Mouse (Mus musculus): ENCODE results near the gene Fam198a. TPM values are rescaled to one million over a fixed set of nuclear protein-coding genes. Genes with fewer than 3 reads are reported as not detected.

The Fam198a gene
- polyA plus RNA-seq, 1 experiment from 2014 or later = 1.7 TPM

DNA sequence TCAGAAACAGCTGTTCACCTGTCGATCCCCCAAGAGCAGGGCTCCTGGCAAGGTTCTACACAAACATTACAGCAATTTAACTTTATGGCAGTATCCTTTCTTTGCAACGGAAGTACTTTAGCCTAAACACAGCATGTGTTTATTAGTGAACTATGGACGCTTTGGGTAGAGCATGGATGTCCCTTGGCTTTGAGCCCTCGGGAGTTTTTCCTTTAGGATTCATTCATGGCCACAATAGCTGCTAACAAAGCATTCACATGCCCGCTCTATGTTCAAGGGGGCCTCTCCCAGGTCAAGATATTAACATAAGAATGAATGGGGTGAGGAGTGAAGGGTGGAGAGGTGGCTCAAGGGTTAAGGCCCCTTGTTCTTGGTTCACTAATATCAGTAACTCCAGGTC lies 38.7 kb downstream of the Fam198a start:
- Histone ChIP-seq H3K9ac (no peak overlapping the region), H3K27me3 (replicated peaks) (no peaks in the 10 kb centered on the region), H3K9me3 (no peaks in the 10 kb centered on the region), H3K4me2 (no peak overlapping the region), H3K27ac (no peak overlapping the region), H3K4me1 (peaks cover 17% of the 10 kb centered on the region), H3K4me3 (no peak overlapping the region), H3K36me3 (replicated peaks) (no peaks in the 10 kb centered on the region)
- 20% methylated on average over 5 of the region's 5 CpGs for WGBS
- no peak for ATAC-seq (replicated peaks)

DNA sequence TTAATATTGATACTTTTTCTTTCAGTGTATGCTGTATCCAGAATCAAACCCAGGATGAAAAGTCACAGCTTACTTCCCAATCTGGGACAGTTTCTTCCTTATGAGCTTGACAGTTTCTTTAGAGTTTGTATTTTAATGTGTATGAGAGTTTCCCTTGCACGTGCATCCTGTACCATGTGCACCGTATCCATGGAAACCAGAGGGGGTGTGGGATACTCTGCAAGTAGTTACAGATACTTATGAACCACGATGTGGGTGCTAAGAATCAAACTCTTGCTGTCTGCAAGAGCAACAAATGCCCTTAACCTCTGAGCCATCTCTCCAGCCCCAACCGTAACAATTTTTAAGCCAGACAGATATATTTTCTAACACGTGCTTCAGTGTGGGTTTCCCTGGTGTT lies 40.3 kb downstream of the Fam198a start:
- H3K9me3 ChIP-seq = no peaks in the 10 kb centered on the region
- ATAC-seq (replicated peaks) = no peak
- no peak overlapping the region for H3K27ac ChIP-seq
- no peak overlapping the region for H3K4me2 ChIP-seq
- H3K9ac ChIP-seq = no peak overlapping the region
- no peaks in the 10 kb centered on the region for H3K36me3 ChIP-seq (replicated peaks)
- H3K27me3 ChIP-seq (replicated peaks) = no peaks in the 10 kb centered on the region
- WGBS = 70% methylated on average over 5 of the region's 5 CpGs
- H3K4me3 ChIP-seq = no peak overlapping the region
- peaks cover 22% of the 10 kb centered on the region for H3K4me1 ChIP-seq

DNA sequence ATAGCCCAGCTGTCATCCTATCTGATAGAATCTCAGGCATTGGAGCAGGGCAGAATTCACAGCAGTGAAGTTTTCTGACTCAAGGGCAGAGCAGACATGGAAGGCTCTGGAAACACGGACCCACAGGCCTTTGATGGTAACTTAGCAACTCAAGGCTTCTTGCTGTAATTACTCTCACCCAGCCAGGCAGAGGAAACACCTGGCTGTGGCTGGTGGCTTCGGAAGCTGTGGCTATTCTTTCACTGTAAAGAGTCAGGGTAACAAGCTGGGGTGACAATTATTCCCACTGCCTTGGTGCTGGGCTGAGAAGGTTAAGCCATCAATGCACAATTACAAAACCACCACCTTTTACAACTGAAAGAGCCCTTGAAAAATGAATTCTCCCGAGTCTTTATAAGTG lies 42.3 kb downstream of the Fam198a start:
- no peak overlapping the region for H3K9ac ChIP-seq
- ATAC-seq (replicated peaks) = no peak
- H3K36me3 ChIP-seq (replicated peaks) = no peaks in the 10 kb centered on the region
- H3K4me2 ChIP-seq = no peak overlapping the region
- no peaks in the 10 kb centered on the region for H3K27me3 ChIP-seq (replicated peaks)
- H3K9me3 ChIP-seq = no peaks in the 10 kb centered on the region
- peaks cover 22% of the 10 kb centered on the region for H3K4me1 ChIP-seq
- H3K27ac ChIP-seq = no peak overlapping the region
- 73% methylated on average over 3 of the region's 3 CpGs for WGBS
- no peak overlapping the region for H3K4me3 ChIP-seq

DNA sequence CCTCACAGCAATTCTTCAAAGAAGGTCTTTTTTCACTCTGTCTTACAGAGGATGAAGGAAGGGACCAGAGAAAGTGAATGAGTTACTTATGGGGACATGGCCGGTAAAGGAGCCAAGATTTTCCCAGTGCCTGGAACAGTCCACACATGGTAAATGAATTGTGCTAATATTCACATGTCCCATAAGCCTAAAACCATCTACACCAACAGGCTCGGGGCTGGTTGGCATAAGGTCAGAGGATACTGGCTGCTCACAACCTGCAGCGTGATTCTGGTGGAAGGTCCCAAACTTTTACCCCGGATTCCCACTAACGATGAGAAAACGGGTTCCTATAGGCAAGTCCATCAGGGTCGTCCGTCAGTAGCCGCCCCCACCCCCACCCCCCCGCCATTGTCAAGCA lies 44.3 kb downstream of the Fam198a start:
- peak overlapping the region; percentile 72 for H3K4me2 ChIP-seq
- peak overlapping the region; percentile 68 for H3K9ac ChIP-seq
- H3K9me3 ChIP-seq = no peaks in the 10 kb centered on the region
- H3K27ac ChIP-seq = no peak overlapping the region
- WGBS = 18% methylated on average over 10 of the region's 10 CpGs
- peaks cover 22% of the 10 kb centered on the region for H3K4me1 ChIP-seq
- peak; percentile 5; the same call in 1 of the 2 replicates for ATAC-seq (replicated peaks)
- H3K27me3 ChIP-seq (replicated peaks) = no peaks in the 10 kb centered on the region
- no peaks in the 10 kb centered on the region for H3K36me3 ChIP-seq (replicated peaks)
- peak overlapping the region; percentile 57 for H3K4me3 ChIP-seq

DNA sequence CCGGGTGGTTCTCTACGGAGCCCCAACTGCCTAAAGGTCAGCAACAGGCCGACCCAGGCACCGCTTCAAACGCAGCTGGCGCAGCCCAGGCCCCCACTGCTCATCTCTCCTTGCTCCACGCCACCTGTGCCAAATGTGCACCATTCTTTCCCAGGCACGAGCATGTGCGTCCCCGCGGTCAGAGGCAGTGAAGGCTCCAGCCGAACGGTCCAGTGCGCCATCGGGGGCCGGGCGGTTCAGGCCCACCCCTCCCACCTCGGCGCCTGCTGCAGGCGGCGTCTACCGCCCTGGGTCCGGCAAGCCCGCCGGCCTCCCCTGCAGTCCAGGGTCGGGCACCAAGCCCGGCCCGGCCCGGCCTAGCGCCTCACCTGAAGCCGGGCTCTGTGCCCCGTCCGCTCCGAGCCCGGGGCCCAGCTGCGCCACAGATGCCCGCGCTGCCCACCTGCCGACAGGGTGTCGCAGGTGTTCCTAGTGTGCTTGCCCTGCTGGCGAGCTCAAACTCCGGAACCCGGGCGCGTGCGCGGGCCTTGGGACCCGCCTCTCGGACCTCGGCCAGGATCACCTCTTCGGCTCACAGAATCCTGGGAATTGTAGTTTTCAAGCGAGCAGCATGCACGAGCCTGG lies 44.8 kb downstream of the Fam198a start:
- Histone ChIP-seq H3K4me3 (peak overlapping the region; percentile 57), H3K27me3 (replicated peaks) (no peaks in the 10 kb centered on the region), H3K9ac (peak overlapping the region; percentile 68), H3K36me3 (replicated peaks) (no peaks in the 10 kb centered on the region), H3K9me3 (no peaks in the 10 kb centered on the region), H3K4me2 (peak overlapping the region; percentile 72), H3K4me1 (peaks cover 22% of the 10 kb centered on the region), H3K27ac (0 out of 2 replicates have a peak overlapping the region, but pooled peaks have one; percentile 22)
- WGBS = under 1% methylated on average over 52 of the region's 53 CpGs
- ATAC-seq (replicated peaks) = peak; percentile 92

DNA sequence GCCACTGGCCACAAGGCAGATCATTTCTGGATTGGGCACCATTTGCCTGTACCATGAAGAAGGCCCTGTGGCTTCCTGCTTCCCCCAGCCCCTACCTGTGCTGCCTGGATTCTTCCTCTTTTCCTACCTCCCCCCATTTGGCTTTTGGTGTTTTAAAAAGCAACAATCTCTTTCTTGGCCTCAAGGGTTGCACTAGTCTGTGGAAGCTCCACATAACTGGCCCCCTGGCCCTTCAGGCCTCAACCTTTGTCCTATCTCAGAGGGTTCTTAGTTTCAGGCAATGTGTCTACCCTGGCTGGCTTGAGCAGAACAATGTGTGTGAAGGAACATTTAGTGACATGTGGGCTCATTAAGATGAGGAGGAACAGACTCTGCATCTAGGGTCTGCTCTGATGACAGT lies 46.2 kb downstream of the Fam198a start, which contains the start of gene Pomgnt2:
TSS of gene Pomgnt2 (minus strand) at position 101 of the 400 bp plus-strand sequence.
- no peaks in the 10 kb centered on the region for H3K9me3 ChIP-seq
- peak within 1 kb of the TSS; percentile 72 for H3K4me2 ChIP-seq
- H3K4me3 ChIP-seq = peak within 1 kb of the TSS; percentile 57
- ATAC-seq (replicated peaks) = no peak
- H3K27ac ChIP-seq = no peak within 1 kb of the TSS
- no peak within 1 kb of the TSS for H3K9ac ChIP-seq
- H3K27me3 ChIP-seq (replicated peaks) = no peaks in the 10 kb centered on the region
- peaks cover 22% of the 10 kb centered on the region for H3K4me1 ChIP-seq
- H3K36me3 ChIP-seq (replicated peaks) = no peaks in the 10 kb centered on the region

DNA sequence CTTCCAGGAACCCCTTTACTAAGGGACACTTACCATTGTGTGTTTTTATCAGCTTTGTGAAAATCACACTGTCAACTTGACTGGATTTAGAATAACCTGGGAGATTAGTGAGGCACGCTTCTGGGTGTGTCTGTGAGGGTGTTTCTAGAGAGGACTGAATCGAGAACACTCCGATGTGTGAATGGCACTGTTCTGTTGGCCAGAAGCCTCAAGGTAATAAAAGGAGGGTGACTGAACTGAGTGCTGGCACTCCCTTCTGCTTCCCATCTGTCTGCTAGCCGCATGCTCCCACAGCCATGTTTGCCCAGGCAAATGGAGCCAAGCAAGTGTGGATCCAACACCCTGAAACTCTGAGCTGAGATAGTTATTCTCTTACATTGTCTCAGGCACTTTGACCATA lies 47.2 kb downstream of the Fam198a start:
- ATAC-seq (replicated peaks) = no peak
- 75% methylated on average over 4 of the region's 4 CpGs for WGBS

DNA sequence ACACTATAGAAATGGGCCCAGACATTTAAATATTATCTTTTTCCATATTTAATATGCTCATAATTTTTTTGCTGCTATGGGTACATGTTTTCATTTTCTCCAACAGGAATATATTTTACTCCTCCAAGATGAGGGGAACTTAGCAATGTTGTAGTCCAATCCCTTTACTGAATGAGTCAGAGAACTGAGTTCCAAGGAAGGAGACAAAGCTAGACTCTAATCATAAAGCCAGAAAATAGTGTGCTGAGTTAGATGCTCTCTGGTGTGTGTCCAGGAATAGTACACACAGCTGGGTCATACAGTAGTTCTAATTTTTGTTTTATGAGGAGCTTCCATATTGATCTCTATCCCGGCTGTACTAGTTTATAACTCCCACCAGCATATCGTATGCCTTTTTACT lies 55.4 kb downstream of the Fam198a start:
- Histone ChIP-seq H3K27ac (no peak overlapping the region), H3K36me3 (replicated peaks) (no peaks in the 10 kb centered on the region), H3K9me3 (no peaks in the 10 kb centered on the region), H3K4me3 (no peak overlapping the region), H3K4me1 (peaks cover 11% of the 10 kb centered on the region), H3K4me2 (no peak overlapping the region), H3K27me3 (replicated peaks) (no peaks in the 10 kb centered on the region; the same call in 1 of the 2 replicates), H3K9ac (no peak overlapping the region)
- WGBS = 91% methylated on average over 2 of the region's 2 CpGs
- no peak for ATAC-seq (replicated peaks)

More for the DNA sequence above, 47.2 kb downstream of the Fam198a start:
- no peak overlapping the region for H3K4me3 ChIP-seq
- H3K27ac ChIP-seq = no peak overlapping the region
- H3K9me3 ChIP-seq = no peaks in the 10 kb centered on the region
- no peak overlapping the region for H3K9ac ChIP-seq
- H3K27me3 ChIP-seq (replicated peaks) = no peaks in the 10 kb centered on the region
- H3K4me2 ChIP-seq = no peak overlapping the region
- H3K36me3 ChIP-seq (replicated peaks) = no peaks in the 10 kb centered on the region
- H3K4me1 ChIP-seq = peaks cover 22% of the 10 kb centered on the region

DNA sequence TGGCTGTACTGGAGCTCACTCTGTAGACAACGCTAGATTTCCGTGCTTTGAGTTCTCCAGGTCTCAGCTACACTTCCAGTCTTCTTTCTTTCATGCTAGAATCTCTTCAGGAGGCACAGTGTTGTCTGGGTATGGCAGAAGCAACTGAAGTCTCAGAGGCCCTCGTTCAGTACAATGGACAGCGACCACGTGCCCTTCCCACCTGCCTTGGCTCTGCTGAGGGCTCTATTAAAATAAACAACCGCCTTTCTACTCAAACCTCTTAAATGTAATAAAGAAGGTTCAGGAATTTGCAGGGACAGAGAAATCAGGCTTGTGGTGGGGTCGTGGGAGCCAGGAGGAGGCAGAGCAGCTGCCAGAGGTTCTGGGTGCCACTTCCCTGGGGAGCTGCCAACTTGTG lies 55.8 kb downstream of the Fam198a start:
- 12% methylated on average over 7 of the region's 7 CpGs for WGBS
- Histone ChIP-seq H3K9me3 (no peaks in the 10 kb centered on the region), H3K27ac (no peak overlapping the region), H3K4me2 (no peak overlapping the region), H3K4me1 (peaks cover 11% of the 10 kb centered on the region), H3K9ac (no peak overlapping the region), H3K27me3 (replicated peaks) (no peaks in the 10 kb centered on the region; the same call in 1 of the 2 replicates), H3K4me3 (no peak overlapping the region), H3K36me3 (replicated peaks) (no peaks in the 10 kb centered on the region)
- no peak for ATAC-seq (replicated peaks)

DNA sequence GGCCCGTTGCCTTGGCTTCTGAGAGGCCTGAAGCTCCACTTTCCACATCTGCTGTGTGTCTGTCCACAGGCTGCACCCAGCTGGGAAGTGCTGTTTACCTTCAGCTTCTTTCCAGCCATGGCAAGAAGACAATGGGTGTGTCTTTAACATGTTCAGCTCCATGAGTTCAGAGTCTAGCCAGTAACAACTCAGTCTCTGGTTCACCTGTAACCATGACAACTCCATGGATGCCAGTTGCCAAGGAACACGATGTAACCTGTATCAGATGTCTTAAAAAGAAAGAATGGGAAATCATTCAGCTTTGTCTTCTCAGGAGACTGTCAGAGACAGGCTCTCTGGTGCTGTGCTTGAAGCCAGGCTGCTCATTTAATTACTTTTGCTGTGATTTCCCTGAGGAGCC lies 58.1 kb downstream of the Fam198a start:
- Histone ChIP-seq H3K4me2 (no peak overlapping the region), H3K27me3 (replicated peaks) (no peaks in the 10 kb centered on the region; the same call in 1 of the 2 replicates), H3K27ac (peak overlapping the region; percentile 57), H3K9ac (no peak overlapping the region), H3K9me3 (no peaks in the 10 kb centered on the region), H3K36me3 (replicated peaks) (no peaks in the 10 kb centered on the region), H3K4me1 (peaks cover 11% of the 10 kb centered on the region), H3K4me3 (no peak overlapping the region)
- ATAC-seq (replicated peaks) = peak; percentile 79
- WGBS = 26% methylated on average over 2 of the region's 2 CpGs

DNA sequence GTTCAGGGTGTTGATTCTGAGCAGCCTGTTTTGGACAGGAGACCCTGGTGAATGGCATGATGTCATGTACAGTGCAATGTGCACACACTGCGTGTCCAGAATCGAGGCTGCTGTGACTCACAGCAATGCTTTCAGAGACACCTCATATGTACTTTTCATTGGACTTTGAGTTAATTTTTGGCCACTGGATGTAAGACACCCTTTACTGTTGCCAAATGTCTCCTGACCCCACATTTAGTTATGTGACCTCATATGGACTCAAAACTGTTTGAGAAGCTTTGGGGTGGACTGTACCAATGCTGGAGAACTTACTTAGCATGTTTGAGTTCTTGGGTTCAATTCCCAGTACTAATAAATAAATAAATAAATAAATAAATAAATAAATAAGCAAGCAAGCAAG lies 60.0 kb downstream of the Fam198a start:
- Histone ChIP-seq H3K27me3 (replicated peaks) (no peaks in the 10 kb centered on the region), H3K4me2 (no peak overlapping the region), H3K9me3 (no peaks in the 10 kb centered on the region), H3K4me3 (no peak overlapping the region), H3K9ac (no peak overlapping the region), H3K4me1 (peaks cover 11% of the 10 kb centered on the region), H3K27ac (no peak overlapping the region), H3K36me3 (replicated peaks) (no peaks in the 10 kb centered on the region)
- no peak for ATAC-seq (replicated peaks)
- WGBS = 96% methylated on average over 2 of the region's 2 CpGs

DNA sequence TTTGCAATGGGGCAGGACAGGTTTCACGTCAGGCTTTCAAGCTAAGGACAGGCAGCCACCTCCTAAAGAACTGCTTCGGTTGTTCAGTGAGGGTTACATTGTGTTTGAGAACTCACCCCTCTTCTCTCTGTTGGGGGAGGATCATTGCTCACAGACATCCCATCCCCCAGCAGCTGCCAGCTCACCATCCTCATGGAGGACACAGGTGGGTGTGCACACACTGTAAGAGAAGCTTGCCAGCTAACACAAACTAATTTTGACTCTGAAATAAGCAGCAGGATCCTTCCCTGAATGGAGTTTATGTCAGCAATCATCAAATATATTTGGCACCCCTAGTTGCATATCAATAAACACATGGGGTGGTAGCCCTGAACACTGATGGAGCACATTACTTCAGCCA lies 62.0 kb downstream of the Fam198a start:
- Histone ChIP-seq H3K9ac (no peak overlapping the region), H3K9me3 (no peaks in the 10 kb centered on the region), H3K4me2 (no peak overlapping the region), H3K27ac (no peak overlapping the region), H3K27me3 (replicated peaks) (no peaks in the 10 kb centered on the region), H3K4me3 (no peak overlapping the region), H3K4me1 (peaks cover 11% of the 10 kb centered on the region), H3K36me3 (replicated peaks) (no peaks in the 10 kb centered on the region)
- WGBS = 76% methylated on average over 2 of the region's 2 CpGs
- ATAC-seq (replicated peaks) = no peak

DNA sequence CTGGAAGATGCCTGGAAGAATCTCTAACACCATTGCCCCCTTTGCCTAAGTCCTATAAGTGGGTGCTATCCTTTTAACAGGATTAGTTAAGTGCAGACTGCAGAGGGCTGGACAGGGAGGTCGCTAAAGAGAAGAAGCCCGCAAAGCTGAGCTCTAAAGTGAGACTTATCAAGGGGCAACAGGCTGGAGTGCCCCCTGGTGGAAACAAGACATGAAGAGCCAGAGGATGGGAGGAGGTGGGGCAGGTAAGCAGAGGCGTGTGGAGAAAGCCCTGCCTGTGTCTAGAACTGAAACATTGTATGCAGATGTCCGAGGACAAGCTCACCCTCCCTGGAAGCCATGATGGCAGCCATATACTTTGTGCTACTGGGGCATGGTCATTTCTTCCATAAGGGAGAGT lies 62.8 kb downstream of the Fam198a start:
- H3K4me3 ChIP-seq = no peak overlapping the region
- peaks cover 8% of the 10 kb centered on the region for H3K4me1 ChIP-seq
- H3K4me2 ChIP-seq = no peak overlapping the region
- no peak overlapping the region for H3K27ac ChIP-seq
- H3K36me3 ChIP-seq (replicated peaks) = no peaks in the 10 kb centered on the region
- H3K9me3 ChIP-seq = no peaks in the 10 kb centered on the region
- no peaks in the 10 kb centered on the region for H3K27me3 ChIP-seq (replicated peaks)
- no peak overlapping the region for H3K9ac ChIP-seq
- ATAC-seq (replicated peaks) = no peak
- 80% methylated on average over 4 of the region's 4 CpGs for WGBS

Data from midbrain, embryonic 15.5 days (tissue).